Mouse (Mus musculus): ENCODE measurements around the gene Oaz2. TPM values are rescaled to one million over a fixed set of nuclear protein-coding genes. Genes with fewer than 3 reads are reported as not detected.

Gene Oaz2
- total RNA-seq (2014; rRNA removed), result 14.7 and 20.6 TPM in 2 replicates
- polyA plus RNA-seq (2012; rRNA removed), result 27.5 and 29.6 TPM in 2 replicates

- Histone ChIP-seq H3K9ac (ENCODE audit: low read depth, low read length) (no peak within 1 kb of the TSS), H3K79me2 (ENCODE audit: control insufficient read depth, insufficient read depth, low read length) (no peaks in the 10 kb centered on the region; the same call in 1 of the 2 replicates), H3K4me3 (ENCODE audit: insufficient read depth, low read depth, low read length) (no peak within 1 kb of the TSS), H3K4me1 (ENCODE audit: control insufficient read depth, insufficient read depth, low read length) (peaks cover 13% of the 10 kb centered on the region), H3K27me3 (ENCODE audit: control insufficient read depth, insufficient read depth, low read length) (no peaks in the 10 kb centered on the region), H3K27ac (replicated peaks; ENCODE audit: insufficient read depth, low read depth, low read length) (no peak within 1 kb of the TSS), H3K36me3 (ENCODE audit: control insufficient read depth, insufficient read depth, low read length) (no peaks in the 10 kb centered on the region)
- TF ChIP-seq POLR2A (IDR thresholded peaks at IDR 0.05; ENCODE audit: extremely low read depth, insufficient read depth, low read length) (no peak), CTCF (IDR thresholded peaks at IDR 0.05; ENCODE audit: low read depth, low read length) (no peak)
- WGBS, result 97% methylated on average over 8 of the region's 8 CpGs
- no peak for DNase-seq (ENCODE audit: extremely low read depth, low read depth, low spot score)
These were observed at the start of gene Oaz2 for GRCm38 (mm10) chr9:65667701-65668100. TSS of gene Oaz2 (plus strand) at chr9:65668001.

- peaks cover 3% of the 10 kb centered on the region; the same call in 1 of the 2 replicates for H3K79me2 ChIP-seq (ENCODE audit: control insufficient read depth, insufficient read depth, low read length)
- H3K27ac ChIP-seq (replicated peaks; ENCODE audit: insufficient read depth, low read depth, low read length), result peak overlapping the region; percentile 58
- no peaks in the 10 kb centered on the region for H3K27me3 ChIP-seq (ENCODE audit: control insufficient read depth, insufficient read depth, low read length)
- TF ChIP-seq CTCF (IDR thresholded peaks at IDR 0.05; ENCODE audit: low read depth, low read length), result no peak
- no peak for TF ChIP-seq POLR2A (IDR thresholded peaks at IDR 0.05; ENCODE audit: extremely low read depth, insufficient read depth, low read length)
- DNase-seq (ENCODE audit: extremely low read depth, low read depth, low spot score), result no peak
- WGBS, result 66% methylated on average over 3 of the region's 3 CpGs
- H3K36me3 ChIP-seq (ENCODE audit: control insufficient read depth, insufficient read depth, low read length), result no peaks in the 10 kb centered on the region
- no peak overlapping the region for H3K4me3 ChIP-seq (ENCODE audit: insufficient read depth, low read depth, low read length)
- no peak overlapping the region for H3K9ac ChIP-seq (ENCODE audit: low read depth, low read length)
- H3K4me1 ChIP-seq (ENCODE audit: control insufficient read depth, insufficient read depth, low read length), result peaks cover 33% of the 10 kb centered on the region
These were observed 48.5 kb upstream of the Oaz2 start for GRCm38 (mm10) chr9:65619311-65619710.

GRCm38 (mm10) chr9:65621196-65621595, 46.6 kb upstream of the Oaz2 start:
- peaks cover 33% of the 10 kb centered on the region for H3K4me1 ChIP-seq (ENCODE audit: control insufficient read depth, insufficient read depth, low read length)
- peaks cover 3% of the 10 kb centered on the region; the same call in 1 of the 2 replicates for H3K79me2 ChIP-seq (ENCODE audit: control insufficient read depth, insufficient read depth, low read length)
- no peak for DNase-seq (ENCODE audit: extremely low read depth, low read depth, low spot score)
- 89% methylated on average over 4 of the region's 4 CpGs for WGBS
- TF ChIP-seq POLR2A (IDR thresholded peaks at IDR 0.05; ENCODE audit: extremely low read depth, insufficient read depth, low read length), result no peak
- H3K27me3 ChIP-seq (ENCODE audit: control insufficient read depth, insufficient read depth, low read length), result no peaks in the 10 kb centered on the region
- peak overlapping the region; percentile 3; the same call in 1 of the 2 replicates for H3K9ac ChIP-seq (ENCODE audit: low read depth, low read length)
- peak overlapping the region; percentile 72 for H3K27ac ChIP-seq (replicated peaks; ENCODE audit: insufficient read depth, low read depth, low read length)
- no peak overlapping the region for H3K4me3 ChIP-seq (ENCODE audit: insufficient read depth, low read depth, low read length)
- no peaks in the 10 kb centered on the region for H3K36me3 ChIP-seq (ENCODE audit: control insufficient read depth, insufficient read depth, low read length)

- Histone ChIP-seq H3K4me1 (ENCODE audit: control insufficient read depth, insufficient read depth, low read length) (peaks cover 36% of the 10 kb centered on the region), H3K36me3 (ENCODE audit: control insufficient read depth, insufficient read depth, low read length) (no peaks in the 10 kb centered on the region), H3K79me2 (ENCODE audit: control insufficient read depth, insufficient read depth, low read length) (peaks cover 3% of the 10 kb centered on the region; the same call in 1 of the 2 replicates), H3K27me3 (ENCODE audit: control insufficient read depth, insufficient read depth, low read length) (no peaks in the 10 kb centered on the region), H3K9ac (ENCODE audit: low read depth, low read length) (peak overlapping the region; percentile 3; the same call in 1 of the 2 replicates), H3K27ac (replicated peaks; ENCODE audit: insufficient read depth, low read depth, low read length) (peak overlapping the region; percentile 72), H3K4me3 (ENCODE audit: insufficient read depth, low read depth, low read length) (no peak overlapping the region)
- 25% methylated on average over 2 of the region's 2 CpGs for WGBS
- TF ChIP-seq POLR2A (IDR thresholded peaks at IDR 0.05; ENCODE audit: extremely low read depth, insufficient read depth, low read length), result no peak
- no peak for TF ChIP-seq CTCF (IDR thresholded peaks at IDR 0.05; ENCODE audit: low read depth, low read length)
- DNase-seq (ENCODE audit: extremely low read depth, low read depth, low spot score), result peak; percentile 94
These were observed 46.1 kb upstream of the Oaz2 start for GRCm38 (mm10) chr9:65621666-65622065.

- Histone ChIP-seq H3K36me3 (ENCODE audit: control insufficient read depth, insufficient read depth, low read length) (no peaks in the 10 kb centered on the region), H3K27me3 (ENCODE audit: control insufficient read depth, insufficient read depth, low read length) (no peaks in the 10 kb centered on the region), H3K4me3 (ENCODE audit: insufficient read depth, low read depth, low read length) (no peak overlapping the region), H3K79me2 (ENCODE audit: control insufficient read depth, insufficient read depth, low read length) (no peaks in the 10 kb centered on the region), H3K27ac (replicated peaks; ENCODE audit: insufficient read depth, low read depth, low read length) (peak overlapping the region; percentile 86), H3K9ac (ENCODE audit: low read depth, low read length) (no peak overlapping the region), H3K4me1 (ENCODE audit: control insufficient read depth, insufficient read depth, low read length) (peaks cover 36% of the 10 kb centered on the region)
- no peak for TF ChIP-seq POLR2A (IDR thresholded peaks at IDR 0.05; ENCODE audit: extremely low read depth, insufficient read depth, low read length)
- TF ChIP-seq CTCF (IDR thresholded peaks at IDR 0.05; ENCODE audit: low read depth, low read length), result no peak
- no peak for DNase-seq (ENCODE audit: extremely low read depth, low read depth, low spot score)
- WGBS, result 65% methylated on average over 5 of the region's 5 CpGs
These were observed 45.0 kb upstream of the Oaz2 start for GRCm38 (mm10) chr9:65622826-65623225.

- Histone ChIP-seq H3K27ac (replicated peaks; ENCODE audit: insufficient read depth, low read depth, low read length) (peak overlapping the region; percentile 78), H3K9ac (ENCODE audit: low read depth, low read length) (no peak overlapping the region), H3K79me2 (ENCODE audit: control insufficient read depth, insufficient read depth, low read length) (no peaks in the 10 kb centered on the region), H3K4me1 (ENCODE audit: control insufficient read depth, insufficient read depth, low read length) (peaks cover 32% of the 10 kb centered on the region), H3K36me3 (ENCODE audit: control insufficient read depth, insufficient read depth, low read length) (no peaks in the 10 kb centered on the region), H3K27me3 (ENCODE audit: control insufficient read depth, insufficient read depth, low read length) (no peaks in the 10 kb centered on the region), H3K4me3 (ENCODE audit: insufficient read depth, low read depth, low read length) (no peak overlapping the region)
- 37% methylated on average over 2 of the region's 2 CpGs for WGBS
- DNase-seq (ENCODE audit: extremely low read depth, low read depth, low spot score), result peak; percentile 84
- TF ChIP-seq POLR2A (IDR thresholded peaks at IDR 0.05; ENCODE audit: extremely low read depth, insufficient read depth, low read length), result no peak
- TF ChIP-seq CTCF (IDR thresholded peaks at IDR 0.05; ENCODE audit: low read depth, low read length), result no peak
These were observed 43.5 kb upstream of the Oaz2 start for GRCm38 (mm10) chr9:65624266-65624665.
